Mouse (Mus musculus) gastrocnemius, postnatal 10 days (tissue): Measurements from ENCODE around the gene Gm7694. TPM values are rescaled to one million over a fixed set of nuclear protein-coding genes. Genes with fewer than 3 reads are reported as not detected.

Source experiments
- DNase-seq: peaks from one replicate; pipeline ENCODE4 v3.0.0; 2021; ENCODE audit warnings: mixed read lengths
- long read RNA-seq, 2 experiments: library from polyadenylated mRNA; stranded (forward); transcript quantifications; one replicate each; pipeline ENCODE4 v2.0.0; 2021
- total RNA-seq, 2 experiments: library from RNA; stranded (reverse); gene quantifications; 2 replicates each; pipeline ENCODE4 v1.2.3; 2021

The Gm7694 gene
- total RNA-seq, result 1 to 10 TPM; 1.0 to 1.2 TPM
- long read RNA-seq, experiment 1, result 0 reads
- long read RNA-seq, experiment 2, result 0 reads

- no peak for DNase-seq
These were observed at the start of gene Gm7694 for GRCm38 (mm10) chr1:170306232-170306631. Gene Gm7694, minus strand, starts transcription at chr1:170306332.

- no peak for DNase-seq
These were observed 47.2 kb upstream of the Gm7694 start for GRCm38 (mm10) chr1:170353335-170353734.

GRCm38 (mm10) chr1:170351080-170351479 lies 44.9 kb upstream of the Gm7694 start:
- no peak for DNase-seq

DNA sequence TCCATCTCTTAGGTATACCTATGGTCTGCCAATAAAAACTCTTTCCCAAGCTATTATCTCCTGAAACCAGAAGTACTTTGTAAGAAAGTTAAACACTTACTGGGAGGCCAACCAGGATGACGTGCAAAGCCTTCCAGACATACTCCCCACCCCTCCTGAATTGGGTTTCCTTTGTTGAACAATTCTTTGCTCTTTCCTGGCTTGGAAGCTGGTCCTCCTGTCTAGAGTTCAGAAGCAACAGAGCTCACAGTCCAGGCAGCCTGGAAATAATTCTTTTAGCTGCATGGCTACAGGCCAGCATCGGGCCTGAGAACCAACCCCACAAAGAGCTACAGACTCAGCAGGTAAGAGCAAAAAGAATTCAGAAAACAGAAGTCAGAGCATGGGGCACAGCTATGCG lies 40.1 kb upstream of the Gm7694 start:
- DNase-seq, result no peak

GRCm38 (mm10) chr1:170343906-170344305 lies 37.8 kb upstream of the Gm7694 start:
- DNase-seq, result no peak

DNA sequence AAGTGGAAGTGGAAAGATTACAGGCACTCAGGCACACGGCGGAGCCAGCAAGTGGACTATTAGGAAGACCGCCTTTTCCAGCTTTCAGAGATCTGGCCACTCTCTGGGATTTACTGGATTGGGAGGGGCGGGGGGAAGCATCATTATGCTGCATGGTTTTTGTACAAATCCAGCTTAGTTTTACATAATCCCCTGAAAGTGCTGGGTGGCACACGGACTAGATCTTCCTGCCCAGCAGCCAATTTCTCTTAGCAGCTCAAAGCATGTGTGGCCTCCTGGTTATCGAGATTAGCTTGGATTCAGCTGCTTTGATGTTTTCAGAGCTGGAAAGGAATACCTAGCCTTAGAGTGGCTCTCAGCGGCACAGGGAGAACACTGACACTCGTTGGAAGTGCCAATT lies 36.9 kb upstream of the Gm7694 start:
- DNase-seq, result no peak

GRCm38 (mm10) chr1:170339943-170340342 lies 33.8 kb upstream of the Gm7694 start:
- no peak for DNase-seq

- DNase-seq, result no peak
These were observed 26.6 kb upstream of the Gm7694 start for GRCm38 (mm10) chr1:170332775-170333174.

DNA sequence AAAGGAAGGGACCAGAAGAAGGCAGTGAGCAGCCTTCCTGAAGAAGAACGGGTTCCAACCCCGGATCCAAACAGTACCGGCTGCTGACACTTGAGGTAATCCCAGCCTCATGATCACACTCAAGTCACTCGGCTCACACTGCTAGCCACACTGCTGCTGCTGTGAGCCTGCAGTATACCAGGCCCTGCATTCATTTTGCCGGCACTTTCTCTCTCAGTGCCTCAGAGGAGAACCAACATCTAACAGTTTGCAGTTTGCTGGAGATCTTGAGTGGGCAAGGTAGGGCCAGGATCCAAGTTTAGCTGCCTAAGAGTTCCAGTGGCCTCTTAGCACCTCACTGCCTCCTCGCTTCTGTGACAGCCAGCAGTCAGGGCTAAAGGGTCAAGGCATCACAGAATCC lies 25.8 kb upstream of the Gm7694 start:
- DNase-seq, result no peak

DNA sequence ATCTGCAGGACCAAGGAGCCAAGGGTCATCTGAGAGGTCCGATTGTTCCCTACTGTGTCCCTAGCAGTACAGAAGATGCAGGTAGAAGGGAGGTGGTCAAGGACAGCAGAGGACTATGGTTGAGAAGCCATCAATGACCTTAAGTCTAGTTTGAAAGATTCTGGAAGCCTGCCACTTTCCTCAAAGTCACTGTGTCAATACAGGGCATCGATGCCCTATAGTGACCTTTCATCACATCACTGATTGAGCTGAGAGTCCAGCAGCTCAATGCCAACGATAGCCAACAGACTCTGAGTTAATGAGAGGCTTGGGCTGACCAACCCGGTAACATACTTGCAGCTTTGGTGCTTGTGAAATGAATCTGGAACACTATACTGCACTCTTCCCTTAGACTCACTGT lies 19.1 kb upstream of the Gm7694 start:
- DNase-seq, result no peak

DNA sequence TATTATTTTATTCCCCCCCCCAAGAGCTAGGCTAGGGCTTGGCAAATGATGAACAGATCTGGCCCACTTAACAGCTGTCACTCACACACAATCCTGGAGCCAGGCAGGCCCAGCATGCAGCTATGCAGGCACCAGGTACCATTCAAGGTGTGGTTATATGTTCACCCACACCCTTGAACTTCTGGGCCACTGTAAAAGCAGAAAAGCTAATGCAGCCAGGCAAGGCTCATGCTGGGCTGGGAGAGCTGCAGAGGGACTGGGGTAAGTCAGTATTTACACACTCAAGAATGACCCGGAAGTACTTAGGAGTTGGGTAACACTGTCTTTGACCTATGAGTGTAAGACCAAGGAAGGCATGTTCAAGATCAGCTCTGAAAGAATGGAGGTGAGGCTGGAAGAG lies 18.2 kb upstream of the Gm7694 start:
- DNase-seq, result no peak

- no peak for DNase-seq
These were observed 16.9 kb upstream of the Gm7694 start for GRCm38 (mm10) chr1:170323001-170323400.

GRCm38 (mm10) chr1:170322046-170322445 lies 15.9 kb upstream of the Gm7694 start:
- no peak for DNase-seq

DNA sequence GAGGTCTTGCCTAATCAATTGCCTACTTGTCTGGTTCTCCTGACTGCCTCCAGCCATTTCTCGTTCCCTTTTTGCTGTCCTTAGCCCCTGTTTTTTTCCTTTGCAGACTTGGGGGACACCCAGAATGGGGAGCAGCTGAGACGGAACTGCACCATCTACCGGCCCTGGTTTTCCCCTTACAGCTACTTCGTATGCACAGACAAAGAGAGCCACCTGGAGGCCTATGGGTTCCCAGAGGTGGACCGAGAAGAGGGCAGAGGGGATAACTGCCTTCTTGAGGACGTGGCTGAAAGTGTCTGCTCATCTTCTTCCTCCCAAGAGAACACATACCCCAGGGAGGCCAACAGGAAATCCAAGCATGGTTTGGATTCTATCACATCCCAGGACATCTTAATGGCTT lies 5.3 kb upstream of the Gm7694 start:
- DNase-seq, result no peak

- DNase-seq, result no peak
These were observed 2.4 kb upstream of the Gm7694 start, which contains the start of gene Spata46 for GRCm38 (mm10) chr1:170308503-170308902. Gene Spata46, plus strand, starts transcription at chr1:170308803.

- DNase-seq, result no peak
These were observed 1.1 kb downstream of the Gm7694 start for GRCm38 (mm10) chr1:170305002-170305401.

DNA sequence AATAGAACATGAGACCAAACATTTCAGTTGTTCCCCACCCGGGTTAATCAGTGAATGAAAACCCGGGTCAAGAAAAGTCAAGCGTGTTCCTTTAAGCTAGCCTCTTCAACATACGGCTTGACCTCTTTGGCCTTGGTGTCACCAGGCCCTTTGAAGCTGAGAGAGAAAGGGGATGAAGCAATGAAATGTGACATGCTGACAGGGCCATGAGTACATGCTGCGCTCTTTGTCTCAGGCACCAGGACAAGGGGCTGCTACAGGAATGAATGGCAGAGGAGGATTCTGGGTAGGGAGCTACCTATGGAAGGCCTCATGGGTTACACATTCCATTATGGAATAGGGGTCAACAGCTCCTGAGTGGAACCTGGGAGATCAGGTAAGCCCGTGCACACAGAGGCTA lies 3.0 kb downstream of the Gm7694 start:
- DNase-seq, result no peak

DNA sequence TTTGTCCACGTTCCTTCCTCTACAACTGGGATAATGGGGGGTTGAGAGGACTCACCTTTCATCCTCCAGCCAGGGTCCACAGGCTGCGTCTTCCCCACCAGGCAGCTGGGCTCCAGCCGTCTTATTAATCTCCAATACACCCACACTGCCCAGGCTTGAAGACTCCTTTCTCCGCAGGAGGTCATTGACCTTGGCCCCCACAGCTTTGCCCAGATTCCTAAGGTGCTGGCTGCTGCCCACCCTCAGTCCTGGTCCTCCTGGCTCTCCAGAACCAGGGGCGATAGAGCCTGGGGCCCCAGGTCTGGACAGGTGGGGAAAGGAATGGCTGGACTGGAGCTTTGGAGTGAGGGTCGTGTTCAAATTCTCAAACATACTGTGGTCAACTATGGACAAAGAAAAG lies 3.7 kb downstream of the Gm7694 start:
- DNase-seq, result no peak

DNA sequence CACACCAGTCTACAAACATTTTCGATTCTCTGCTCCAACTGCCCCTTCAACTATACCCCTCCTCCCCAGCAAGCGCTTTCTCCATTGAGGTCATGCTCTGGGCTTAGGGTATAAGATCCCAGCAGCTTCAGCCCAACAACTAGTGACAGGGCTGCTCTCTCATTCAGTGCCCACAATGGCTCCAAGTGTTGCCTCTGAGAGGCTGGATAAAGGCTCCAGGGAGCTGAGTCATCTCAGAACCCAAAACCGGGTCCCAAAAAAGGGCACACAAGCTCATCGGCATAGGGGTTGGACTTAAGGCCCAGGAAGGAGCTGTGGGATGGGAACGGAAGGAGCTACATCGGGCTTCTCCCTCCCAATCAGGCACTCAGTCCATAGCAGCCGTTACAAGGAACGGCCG lies 4.4 kb downstream of the Gm7694 start:
- no peak for DNase-seq

- no peak for DNase-seq
These were observed 6.6 kb downstream of the Gm7694 start for GRCm38 (mm10) chr1:170299496-170299895.

- no peak for DNase-seq
These were observed 11.2 kb downstream of the Gm7694 start for GRCm38 (mm10) chr1:170294786-170295570.

GRCm38 (mm10) chr1:170293257-170293656 lies 12.9 kb downstream of the Gm7694 start:
- DNase-seq, result no peak

- DNase-seq, result no peak
These were observed 13.7 kb downstream of the Gm7694 start for GRCm38 (mm10) chr1:170292239-170292951.
